7 mouse cellular contexts compared by ENCODE assay signal in genomic region chr6:134641738-134642446, GRCm38 (mm10). TPM values are rescaled to one million over a fixed set of nuclear protein-coding genes. Genes with fewer than 3 reads are reported as not detected.
DNase-seq lines count a peak whose midpoint lies in the region; ATAC-seq and TF ChIP-seq lines count a peak whose summit lies in the region.

No protein-coding gene starts in this region.

- no peak for TF ChIP-seq CTCF in C2C12 (IDR thresholded peaks at IDR 0.05; ENCODE audit: control insufficient read depth, insufficient read depth, insufficient read length)

- no peak overlapping the region for H3ac ChIP-seq in C2C12 (ENCODE audit: control insufficient read depth, insufficient read length, low read depth)

- no peaks in the 10 kb centered on the region for H3K79me3 ChIP-seq in C2C12 (ENCODE audit: low read depth)

- no peaks in the 10 kb centered on the region for H3K79me2 ChIP-seq in C2C12 (ENCODE audit: control insufficient read depth, insufficient read depth)

- peak; percentile 83 for DNase-seq in MEL-GATA-1-ER (ENCODE audit: extremely low read depth, low read depth)
- peak; percentile 11 for DNase-seq in lung, postnatal 10 days
- DNase-seq in urinary bladder, adult 18-20 months (ENCODE audit: low spot score in 2 of 2): no peak
- no peak for DNase-seq in thymus, postnatal 25 days
- DNase-seq in yolk sac, embryonic 10.5 days (ENCODE audit: low spot score): no peak

- peak overlapping the region; percentile 51 for H3K4me3 ChIP-seq in C2C12 (ENCODE audit: insufficient read depth, poor library complexity, severe bottlenecking)

- no peaks in the 10 kb centered on the region for H3K27me3 ChIP-seq in C2C12 (ENCODE audit: control insufficient read depth, insufficient read depth, insufficient read length)

- peak; percentile 29 for ATAC-seq in granulocyte monocyte progenitor cell, adult 5-6 weeks (replicated peaks; ENCODE audit: poor library complexity, severe bottlenecking)

- H3K36me3 ChIP-seq in C2C12 (ENCODE audit: control insufficient read depth, insufficient read depth): no peaks in the 10 kb centered on the region

TF ChIP-seq in C2C12, 6 proteins besides CTCF, POLR2A, EP300 and RAD21:
- no peak for TF ChIP-seq CEBPB (IDR thresholded peaks at IDR 0.05; ENCODE audit: low read depth)
- TF ChIP-seq FOSL1 (IDR thresholded peaks at IDR 0.05; ENCODE audit: insufficient read depth, low read length, poor library complexity, severe bottlenecking): no peak
- TF ChIP-seq MAX (IDR thresholded peaks at IDR 0.05): no peak
- no peak for TF ChIP-seq MYOG (IDR thresholded peaks at IDR 0.05; ENCODE audit: control insufficient read depth, extremely low read depth, insufficient read length)
- TF ChIP-seq MYOD1 (IDR thresholded peaks at IDR 0.05; ENCODE audit: control insufficient read depth, insufficient read length, low read depth): no peak
- TF ChIP-seq USF1 (IDR thresholded peaks at IDR 0.05; ENCODE audit: low read depth): no peak

RNA-seq across cellular contexts. Expression of gene Borcs5, which starts 2.6 kb away (rescaled TPM):
- 6.0 TPM for polyA plus RNA-seq in C2C12 (2012; fragmentation: generic; extraction: Trizol)
- total RNA-seq in granulocyte monocyte progenitor cell, adult 5-6 weeks (2014; fragmentation: Nextera tagmentation): 13.5 and 19.0 TPM in 2 replicates
- total RNA-seq in granulocyte monocyte progenitor cell, adult 5-6 weeks (2017): 5.8 and 6.4 TPM in 2 replicates

RNA-seq across cellular contexts. Expression of gene Mansc1, which starts 9.6 kb away (rescaled TPM):
- not detected for polyA plus RNA-seq in C2C12 (2012; fragmentation: generic; extraction: Trizol)
- total RNA-seq in granulocyte monocyte progenitor cell, adult 5-6 weeks (2014; fragmentation: Nextera tagmentation): 5.3 and 6.3 TPM in 2 replicates
- 3.5 and 5.0 TPM in 2 replicates for total RNA-seq in granulocyte monocyte progenitor cell, adult 5-6 weeks (2017)

Comparison
In these comparisons a context has a peak if more than half of its experiments do, and no peak if none do; other contexts are left out.
1. DNase-seq: peak in MEL-GATA-1-ER (single experiment) and lung, postnatal 10 days (single experiment); none in urinary bladder, adult 18-20 months (0 of 2), thymus, postnatal 25 days (single experiment) and yolk sac, embryonic 10.5 days (single experiment).